Mouse (Mus musculus): ENCODE measurements at regions not wholly inside any gene's neighbourhood (a gene's known extent, or its start where the extent isn't known, plus 50 kb on each side); places are given as distances from the start of the nearest gene placed in this dataset.

DNA sequence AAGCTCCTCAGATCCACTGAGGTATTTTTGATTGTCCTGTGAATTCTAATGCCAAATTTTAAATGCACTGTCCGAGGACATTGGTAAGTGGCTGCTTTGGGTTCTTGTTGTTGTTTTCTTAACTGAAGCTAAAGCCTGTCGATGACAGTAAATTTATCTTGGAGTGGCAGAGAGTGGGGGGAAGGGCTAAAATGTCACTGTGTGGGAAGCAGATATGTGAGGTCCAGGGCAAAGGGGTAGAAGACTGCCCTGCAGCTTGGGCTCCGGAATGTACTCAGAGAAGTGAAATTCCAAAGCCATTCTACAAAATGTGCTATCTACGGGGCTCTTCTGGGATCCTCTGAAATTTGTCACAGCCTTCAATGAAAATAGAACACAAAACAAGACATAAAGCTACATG is 159.3 kb upstream of the Tmtc1 start:
- TF ChIP-seq CTCF (IDR thresholded peaks at IDR 0.05; ENCODE audit: low read depth, low read length) (no peak), TAL1 (conservative IDR thresholded peaks at IDR 0.05; ENCODE audit: low read depth, low read length) (no peak)
